Mouse (Mus musculus) leukemia stem cell, adult 10-12 weeks (primary cell): ENCODE measurements around the gene Gap43. TPM values are rescaled to one million over a fixed set of nuclear protein-coding genes. Genes with fewer than 3 reads are reported as not detected.

ENCODE experiments used
- polyA plus RNA-seq: library from polyadenylated mRNA; stranded (reverse); fragments of >175 nt; gene quantifications from 2 replicates; pipeline ENCODE4 v1.2.3, GENCODE M21; 2012; ENCODE audit warnings: low replicate concordance

The Gap43 gene
- polyA plus RNA-seq, result not detected in 2 replicates

GRCm38 (mm10) chr16:42340021-42340768 lies at the start of gene Gap43:
Gene Gap43, minus strand, starts transcription at chr16:42340651.

